Mouse (Mus musculus): ENCODE data around the gene Obscn. TPM values are rescaled to one million over a fixed set of nuclear protein-coding genes. Genes with fewer than 3 reads are reported as not detected.

Obscn gene
- polyA plus RNA-seq, 1 experiment from 2014 or later, result 0.31 TPM

- TF ChIP-seq CTCF (IDR thresholded peaks at IDR 0.05; ENCODE audit: low read depth), result no peak
- peak; percentile 71 for DNase-seq
- ATAC-seq, result peak; percentile 32
- Histone ChIP-seq H3K9ac (replicated peaks) (peak within 1 kb of the TSS; percentile 91), H3K36me3 (replicated peaks; ENCODE audit: insufficient read depth, low read length) (peaks cover 15% of the 10 kb centered on the region; the same call in 1 of the 2 replicates), H3K27ac (ENCODE audit: low read depth) (peak within 1 kb of the TSS; percentile 91), H3K9me3 (ENCODE audit: low read length) (no peaks in the 10 kb centered on the region), H3K27me3 (ENCODE audit: insufficient read depth, low read length) (no peaks in the 10 kb centered on the region), H3K4me1 (ENCODE audit: insufficient read depth) (peaks cover 33% of the 10 kb centered on the region), H3K4me2 (ENCODE audit: low read depth, low read length) (peak within 1 kb of the TSS; percentile 93), H3K4me3 (ENCODE audit: low read depth, low read length) (peak within 1 kb of the TSS; percentile 83)
- WGBS (ENCODE audit: insufficient replicate concordance), result under 1% methylated on average over 64 of the region's 64 CpGs
Observed at GRCm38 (mm10) chr11:58978027-58978705, 158.0 kb downstream of the Obscn start, which contains the start of gene Trim11. Gene Trim11, plus strand, starts transcription at chr11:58978093.

- no peak for DNase-seq
- 0% methylated on average over 21 of the region's 21 CpGs for whole genome bisulfite sequencing (ENCODE audit: insufficient replicate concordance)
- Histone ChIP-seq H3K9me3 (ENCODE audit: low read length) (no peaks in the 10 kb centered on the region), H3K4me3 (ENCODE audit: low read depth, low read length) (peak overlapping the region; percentile 83), H3K4me2 (ENCODE audit: low read depth, low read length) (peak overlapping the region; percentile 93), H3K36me3 (replicated peaks; ENCODE audit: insufficient read depth, low read length) (peaks cover 11% of the 10 kb centered on the region; the same call in 1 of the 2 replicates), H3K27ac (ENCODE audit: low read depth) (peak overlapping the region; percentile 91), H3K9ac (replicated peaks) (peak overlapping the region; percentile 91), H3K4me1 (ENCODE audit: insufficient read depth) (peaks cover 33% of the 10 kb centered on the region), H3K27me3 (ENCODE audit: insufficient read depth, low read length) (no peaks in the 10 kb centered on the region)
- no peak for TF ChIP-seq CTCF (IDR thresholded peaks at IDR 0.05; ENCODE audit: low read depth)
- no peak; the same call in 1 of the 2 replicates for TF ChIP-seq EP300 (IDR thresholded peaks at IDR 0.05; ENCODE audit: low read depth)
- ATAC-seq, result peak; percentile 7; the same call in 1 of the 2 replicates
Observed at GRCm38 (mm10) chr11:58977607-58978026, 158.6 kb downstream of the Obscn start.

DNA sequence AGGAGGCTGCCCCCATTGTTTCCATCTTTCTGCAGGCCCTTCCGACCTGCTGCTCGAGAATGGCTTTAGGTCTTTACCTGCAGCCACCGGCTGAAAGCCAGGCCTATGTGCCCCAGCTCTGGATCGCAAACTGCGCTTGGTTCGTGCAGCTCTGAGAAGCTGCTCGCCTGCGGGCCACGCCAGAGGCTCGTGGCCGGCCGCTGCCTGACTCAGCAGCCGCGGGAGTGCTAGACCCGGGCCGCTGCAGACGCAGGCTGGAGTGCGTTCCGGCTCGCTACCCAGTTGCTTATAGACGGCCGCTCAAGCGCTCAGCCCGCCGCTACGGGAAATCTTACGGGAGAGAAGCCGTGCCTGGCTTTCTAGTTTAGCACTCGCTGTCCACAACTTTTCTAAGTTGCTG, 159.1 kb downstream of the Obscn start:
- peaks cover 30% of the 10 kb centered on the region for H3K4me1 ChIP-seq (ENCODE audit: insufficient read depth)
- peak overlapping the region; percentile 91 for H3K27ac ChIP-seq (ENCODE audit: low read depth)
- DNase-seq (peak; percentile 71), ATAC-seq (peak; percentile 34; the same call in 1 of the 2 replicates)
- H3K9ac ChIP-seq (replicated peaks), result peak overlapping the region; percentile 91
- TF ChIP-seq EP300 (IDR thresholded peaks at IDR 0.05; ENCODE audit: low read depth), result no peak
- no peak for TF ChIP-seq CTCF (IDR thresholded peaks at IDR 0.05; ENCODE audit: low read depth)
- peaks cover 9% of the 10 kb centered on the region; the same call in 1 of the 2 replicates for H3K36me3 ChIP-seq (replicated peaks; ENCODE audit: insufficient read depth, low read length)
- H3K9me3 ChIP-seq (ENCODE audit: low read length), result no peaks in the 10 kb centered on the region
- peak overlapping the region; percentile 83 for H3K4me3 ChIP-seq (ENCODE audit: low read depth, low read length)
- WGBS (ENCODE audit: insufficient replicate concordance), result under 1% methylated on average over 29 of the region's 29 CpGs
- H3K4me2 ChIP-seq (ENCODE audit: low read depth, low read length), result peak overlapping the region; percentile 93
- no peaks in the 10 kb centered on the region for H3K27me3 ChIP-seq (ENCODE audit: insufficient read depth, low read length)

GRCm38 (mm10) chr11:58974414-58974813, 161.8 kb downstream of the Obscn start:
- no peak overlapping the region for H3K4me3 ChIP-seq (ENCODE audit: low read depth, low read length)
- ATAC-seq (no peak), DNase-seq (no peak)
- H3K4me1 ChIP-seq (ENCODE audit: insufficient read depth), result peaks cover 10% of the 10 kb centered on the region
- H3K27ac ChIP-seq (ENCODE audit: low read depth), result no peak overlapping the region
- peaks cover 11% of the 10 kb centered on the region for H3K36me3 ChIP-seq (replicated peaks; ENCODE audit: insufficient read depth, low read length)
- no peaks in the 10 kb centered on the region for H3K27me3 ChIP-seq (ENCODE audit: insufficient read depth, low read length)
- H3K9me3 ChIP-seq (ENCODE audit: low read length), result no peaks in the 10 kb centered on the region
- no peak for TF ChIP-seq EP300 (IDR thresholded peaks at IDR 0.05; ENCODE audit: low read depth)
- no peak for TF ChIP-seq CTCF (IDR thresholded peaks at IDR 0.05; ENCODE audit: low read depth)
- no peak overlapping the region for H3K4me2 ChIP-seq (ENCODE audit: low read depth, low read length)
- 78% methylated on average over 3 of the region's 3 CpGs for WGBS (ENCODE audit: insufficient replicate concordance)
- H3K9ac ChIP-seq (replicated peaks), result no peak overlapping the region

GRCm38 (mm10) chr11:58971796-58972195, 164.4 kb downstream of the Obscn start:
- H3K9me3 ChIP-seq (ENCODE audit: low read length), result no peaks in the 10 kb centered on the region
- ATAC-seq, result no peak
- H3K4me2 ChIP-seq (ENCODE audit: low read depth, low read length), result no peak overlapping the region
- H3K4me1 ChIP-seq (ENCODE audit: insufficient read depth), result peaks cover 3% of the 10 kb centered on the region; the same call in 1 of the 2 replicates
- H3K27ac ChIP-seq (ENCODE audit: low read depth), result no peak overlapping the region
- TF ChIP-seq EP300 (IDR thresholded peaks at IDR 0.05; ENCODE audit: low read depth), result no peak
- no peak for TF ChIP-seq CTCF (IDR thresholded peaks at IDR 0.05; ENCODE audit: low read depth)
- DNase-seq, result no peak
- H3K27me3 ChIP-seq (ENCODE audit: insufficient read depth, low read length), result no peaks in the 10 kb centered on the region
- no peak overlapping the region for H3K4me3 ChIP-seq (ENCODE audit: low read depth, low read length)
- H3K36me3 ChIP-seq (replicated peaks; ENCODE audit: insufficient read depth, low read length), result peaks cover 11% of the 10 kb centered on the region
- 95% methylated on average over 3 of the region's 3 CpGs for WGBS (ENCODE audit: insufficient replicate concordance)
- no peak overlapping the region for H3K9ac ChIP-seq (replicated peaks)

DNA sequence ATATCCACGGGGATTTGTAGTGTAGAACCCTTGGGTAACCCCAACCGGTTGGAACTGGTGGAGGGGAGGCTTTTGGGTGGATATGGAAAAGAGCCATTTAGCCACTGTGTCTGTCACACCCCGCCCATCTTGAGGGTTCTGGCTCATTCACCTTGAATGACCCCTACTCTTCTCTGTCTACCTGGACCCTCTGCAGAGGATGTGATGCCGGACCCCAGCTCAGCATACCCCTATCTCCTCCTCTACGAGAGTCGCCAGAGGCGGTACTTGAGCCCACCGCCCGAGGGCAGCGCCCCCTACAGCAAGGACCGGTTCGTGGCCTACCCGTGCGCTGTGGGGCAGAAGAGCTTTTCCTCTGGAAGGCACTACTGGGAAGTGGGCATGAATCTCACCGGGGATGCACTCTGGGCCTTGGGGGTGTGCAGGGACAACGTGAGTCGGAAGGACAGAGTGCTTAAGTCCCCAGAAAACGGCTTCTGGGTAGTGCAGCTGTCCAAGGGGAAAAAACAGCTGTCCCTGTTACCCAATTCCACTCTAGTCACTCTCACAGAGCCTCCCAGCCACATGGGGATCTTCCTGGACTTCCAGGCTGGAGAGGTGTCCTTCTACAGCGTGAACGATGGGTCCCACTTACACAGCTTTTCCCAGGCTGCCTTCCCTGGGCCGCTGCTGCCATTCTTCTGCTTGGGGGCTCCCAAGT, 165.2 kb downstream of the Obscn start:
- Histone ChIP-seq H3K9me3 (ENCODE audit: low read length) (no peaks in the 10 kb centered on the region), H3K9ac (replicated peaks) (no peak overlapping the region), H3K4me1 (ENCODE audit: insufficient read depth) (peaks cover 5% of the 10 kb centered on the region; the same call in 1 of the 2 replicates), H3K27ac (ENCODE audit: low read depth) (no peak overlapping the region), H3K36me3 (replicated peaks; ENCODE audit: insufficient read depth, low read length) (peaks cover 11% of the 10 kb centered on the region), H3K4me3 (ENCODE audit: low read depth, low read length) (no peak overlapping the region), H3K27me3 (ENCODE audit: insufficient read depth, low read length) (no peaks in the 10 kb centered on the region), H3K4me2 (ENCODE audit: low read depth, low read length) (no peak overlapping the region)
- 84% methylated on average over 21 of the region's 21 CpGs for WGBS (ENCODE audit: insufficient replicate concordance)
- TF ChIP-seq EP300 (IDR thresholded peaks at IDR 0.05; ENCODE audit: low read depth) (no peak), CTCF (IDR thresholded peaks at IDR 0.05; ENCODE audit: low read depth) (0 out of 2 replicates have a peak, but pooled peaks have one; percentile 18)
- ATAC-seq, result no peak
- DNase-seq, result no peak

Measured in liver, postnatal 0 days (tissue).